Mouse (Mus musculus) limb, embryonic 12.5 days (tissue): ENCODE results near the gene Wdr11. TPM values are rescaled to one million over a fixed set of nuclear protein-coding genes. Genes with fewer than 3 reads are reported as not detected.

ENCODE experiments used
- ATAC-seq: fragments of 200-750 bp; cut with Nextera tagmentation; 2 replicates; pipeline ENCODE4 v1.8.0; 2017; ENCODE audit warnings: low read depth, moderate TSS enrichment; ENCODE audit not compliant: insufficient number of reproducible peaks, insufficient read depth, low FRiP score, low TSS enrichment
- H3K27ac ChIP-seq: fragments of 300-500 bp; sonication (generic); 2 replicates; pipeline ENCODE4 v1.5.1; 2016; ENCODE audit warnings: mild to moderate bottlenecking, moderate library complexity
- H3K27me3 ChIP-seq: fragments of 300-500 bp; sonication (generic); 2 replicates; pipeline ENCODE4 v1.6.1; 2016; ENCODE audit warnings: mild to moderate bottlenecking, moderate library complexity
- H3K36me3 ChIP-seq: fragments of 300-500 bp; sonication (generic); 2 replicates; pipeline ENCODE4 v1.6.1; 2016; ENCODE audit warnings: mild to moderate bottlenecking, moderate library complexity
- H3K4me1 ChIP-seq: fragments of 300-500 bp; sonication (generic); replicated peaks from 2 replicates; pipeline ENCODE4 v1.6.1; 2016
- H3K4me2 ChIP-seq: fragments of 300-500 bp; sonication (generic); 2 replicates; pipeline ENCODE4 v1.6.1; 2016; ENCODE audit warnings: mild to moderate bottlenecking, moderate library complexity
- H3K4me3 ChIP-seq: fragments of 300-500 bp; sonication (generic); replicated peaks from 2 replicates; pipeline ENCODE4 v1.5.1; 2016; ENCODE audit warnings: mild to moderate bottlenecking
- H3K9ac ChIP-seq: fragments of 300-500 bp; sonication (generic); replicated peaks from 2 replicates; pipeline ENCODE4 v1.6.1; 2016; ENCODE audit warnings: mild to moderate bottlenecking, moderate library complexity
- H3K9me3 ChIP-seq: fragments of 300-500 bp; sonication (generic); 2 replicates; pipeline ENCODE4 v1.6.1; 2016; ENCODE audit warnings: mild to moderate bottlenecking, moderate library complexity
- WGBS: fragments of 180-500 bp; shearing (Covaris S2); methylation state at CpG from one replicate; pipeline ENCODE4 v1.1.7; 2016; 5-methylcytosine and 5-hydroxymethylcytosine counted together
- polyA plus RNA-seq: library from polyadenylated mRNA; unstranded; fragments of >200 nt; fragmentation: Nextera tagmentation; extraction: Ambion mirVana; gene quantifications from 2 replicates; pipeline ENCODE4 v1.2.1, GENCODE M21; 2016

The Wdr11 gene
- polyA plus RNA-seq, 1 experiment from 2014 or later, result 49.2 TPM

GRCm38 (mm10) chr7:129670280-129670679 lies 78.6 kb downstream of the Wdr11 start:
- Histone ChIP-seq H3K9ac (no peak overlapping the region), H3K27ac (no peak overlapping the region), H3K9me3 (no peaks in the 10 kb centered on the region), H3K4me2 (no peak overlapping the region), H3K36me3 (no peaks in the 10 kb centered on the region), H3K4me1 (peaks cover 17% of the 10 kb centered on the region), H3K27me3 (peaks cover 20% of the 10 kb centered on the region), H3K4me3 (no peak overlapping the region)
- 55% methylated on average over 10 of the region's 10 CpGs for WGBS
- ATAC-seq, result no peak

GRCm38 (mm10) chr7:129671675-129672651 lies 80.3 kb downstream of the Wdr11 start:
- ATAC-seq, result no peak
- peaks cover 7% of the 10 kb centered on the region for H3K4me1 ChIP-seq
- no peak overlapping the region for H3K9ac ChIP-seq
- peaks cover 8% of the 10 kb centered on the region; the same call in 1 of the 2 replicates for H3K27me3 ChIP-seq
- 81% methylated on average over 18 of the region's 18 CpGs for WGBS
- no peak overlapping the region for H3K27ac ChIP-seq
- no peaks in the 10 kb centered on the region for H3K9me3 ChIP-seq
- no peak overlapping the region for H3K4me3 ChIP-seq
- no peak overlapping the region for H3K4me2 ChIP-seq
- no peaks in the 10 kb centered on the region for H3K36me3 ChIP-seq

- H3K9ac ChIP-seq, result no peak overlapping the region
- no peak for ATAC-seq
- no peaks in the 10 kb centered on the region for H3K36me3 ChIP-seq
- H3K4me3 ChIP-seq, result no peak overlapping the region
- no peaks in the 10 kb centered on the region for H3K9me3 ChIP-seq
- no peak overlapping the region for H3K4me2 ChIP-seq
- H3K4me1 ChIP-seq, result peaks cover 22% of the 10 kb centered on the region
- H3K27me3 ChIP-seq, result 0 out of 2 replicates have a peak, but pooled peaks cover 2% of the 10 kb centered on the region
- WGBS, result 91% methylated on average over 9 of the region's 9 CpGs
- H3K27ac ChIP-seq, result no peak overlapping the region
Observed at GRCm38 (mm10) chr7:129673776-129674175, 82.1 kb downstream of the Wdr11 start.

GRCm38 (mm10) chr7:129674558-129674957 lies 82.9 kb downstream of the Wdr11 start:
- Histone ChIP-seq H3K4me3 (no peak overlapping the region), H3K27ac (no peak overlapping the region), H3K4me2 (no peak overlapping the region), H3K4me1 (peaks cover 30% of the 10 kb centered on the region), H3K9ac (no peak overlapping the region), H3K36me3 (no peaks in the 10 kb centered on the region), H3K9me3 (no peaks in the 10 kb centered on the region), H3K27me3 (no peaks in the 10 kb centered on the region)
- 85% methylated on average over 4 of the region's 4 CpGs for WGBS
- no peak for ATAC-seq

- 95% methylated on average over 6 of the region's 6 CpGs for WGBS
- ATAC-seq, result no peak
- no peaks in the 10 kb centered on the region for H3K36me3 ChIP-seq
Observed at GRCm38 (mm10) chr7:129675852-129676251, 84.2 kb downstream of the Wdr11 start.

GRCm38 (mm10) chr7:129677141-129677540 lies 85.5 kb downstream of the Wdr11 start:
- ATAC-seq, result no peak
- Histone ChIP-seq H3K4me1 (peaks cover 37% of the 10 kb centered on the region), H3K27ac (peak overlapping the region; percentile 89; the same call in 1 of the 2 replicates), H3K4me2 (no peak overlapping the region), H3K9me3 (no peaks in the 10 kb centered on the region), H3K27me3 (no peaks in the 10 kb centered on the region), H3K4me3 (no peak overlapping the region), H3K9ac (no peak overlapping the region), H3K36me3 (no peaks in the 10 kb centered on the region)
- 57% methylated on average over 4 of the region's 4 CpGs for WGBS

More at GRCm38 (mm10) chr7:129675852-129676251, 84.2 kb downstream of the Wdr11 start:
- H3K9ac ChIP-seq, result no peak overlapping the region
- H3K27ac ChIP-seq, result no peak overlapping the region
- H3K27me3 ChIP-seq, result no peaks in the 10 kb centered on the region
- no peak overlapping the region for H3K4me2 ChIP-seq
- H3K9me3 ChIP-seq, result no peaks in the 10 kb centered on the region
- H3K4me3 ChIP-seq, result no peak overlapping the region
- peaks cover 36% of the 10 kb centered on the region for H3K4me1 ChIP-seq

- 9% methylated on average over 8 of the region's 8 CpGs for WGBS
- H3K4me3 ChIP-seq, result no peak overlapping the region
- no peak for ATAC-seq
- H3K27ac ChIP-seq, result peak overlapping the region; percentile 89
- peaks cover 38% of the 10 kb centered on the region for H3K4me1 ChIP-seq
- H3K9me3 ChIP-seq, result no peaks in the 10 kb centered on the region
- H3K36me3 ChIP-seq, result no peaks in the 10 kb centered on the region
- no peak overlapping the region for H3K9ac ChIP-seq
- no peaks in the 10 kb centered on the region for H3K27me3 ChIP-seq
- peak overlapping the region; percentile 27 for H3K4me2 ChIP-seq
Observed at GRCm38 (mm10) chr7:129678431-129678830, 86.8 kb downstream of the Wdr11 start.

- Histone ChIP-seq H3K27ac (peak overlapping the region; percentile 89), H3K4me1 (peaks cover 38% of the 10 kb centered on the region), H3K27me3 (no peaks in the 10 kb centered on the region), H3K9me3 (no peaks in the 10 kb centered on the region), H3K4me2 (peak overlapping the region; percentile 27; the same call in 1 of the 2 replicates), H3K4me3 (no peak overlapping the region), H3K36me3 (no peaks in the 10 kb centered on the region), H3K9ac (no peak overlapping the region)
- 7% methylated on average over 8 of the region's 8 CpGs for WGBS
- peak; percentile 36; the same call in 1 of the 2 replicates for ATAC-seq
Observed at GRCm38 (mm10) chr7:129678972-129679371, 87.3 kb downstream of the Wdr11 start.

GRCm38 (mm10) chr7:129680534-129681210 lies 89.0 kb downstream of the Wdr11 start:
- Histone ChIP-seq H3K27ac (0 out of 2 replicates have a peak overlapping the region, but pooled peaks have one; percentile 51), H3K4me1 (peaks cover 44% of the 10 kb centered on the region), H3K9me3 (no peaks in the 10 kb centered on the region), H3K4me2 (no peak overlapping the region), H3K27me3 (no peaks in the 10 kb centered on the region), H3K9ac (no peak overlapping the region), H3K36me3 (no peaks in the 10 kb centered on the region), H3K4me3 (no peak overlapping the region)
- no peak for ATAC-seq
- WGBS, result 23% methylated on average over 10 of the region's 10 CpGs

- H3K9me3 ChIP-seq, result no peaks in the 10 kb centered on the region
- no peak overlapping the region for H3K4me3 ChIP-seq
- no peak for ATAC-seq
- no peak overlapping the region for H3K27ac ChIP-seq
- no peak overlapping the region for H3K4me2 ChIP-seq
- no peaks in the 10 kb centered on the region for H3K36me3 ChIP-seq
- H3K27me3 ChIP-seq, result no peaks in the 10 kb centered on the region
- H3K4me1 ChIP-seq, result peaks cover 59% of the 10 kb centered on the region
- H3K9ac ChIP-seq, result no peak overlapping the region
- 58% methylated on average over 3 of the region's 3 CpGs for whole genome bisulfite sequencing
Observed at GRCm38 (mm10) chr7:129682525-129682924, 90.9 kb downstream of the Wdr11 start.

GRCm38 (mm10) chr7:129685326-129685725 lies 93.7 kb downstream of the Wdr11 start:
- Histone ChIP-seq H3K36me3 (no peaks in the 10 kb centered on the region), H3K4me2 (no peak overlapping the region), H3K27me3 (no peaks in the 10 kb centered on the region), H3K9ac (0 out of 2 replicates have a peak overlapping the region, but pooled peaks have one; percentile 40), H3K9me3 (no peaks in the 10 kb centered on the region), H3K4me1 (peaks cover 34% of the 10 kb centered on the region), H3K27ac (peak overlapping the region; percentile 56; the same call in 1 of the 2 replicates), H3K4me3 (no peak overlapping the region)
- no peak for ATAC-seq
- 85% methylated on average over 5 of the region's 5 CpGs for WGBS
